Mouse (Mus musculus) CH12.LX (cell line): ENCODE data around the gene Slc9a3r2.

Source experiments
- BHLHE40 ChIP-seq: IDR thresholded peaks from 2 replicates; pipeline ENCODE4 v1.6.1; 2011; ENCODE audit warnings: mild to moderate bottlenecking, low read depth, low read length, improper control_type of control experiment
- CHD1 ChIP-seq: IDR thresholded peaks from 2 replicates; pipeline ENCODE4 v1.6.1; 2012; ENCODE audit warnings: low read depth, low read length, improper control_type of control experiment, inconsistent platforms
- CTCF ChIP-seq, 2 experiments: IDR thresholded peaks in 1 of 2; conservative IDR thresholded peaks in 1 of 2; 2 replicates each; pipeline ENCODE4 v1.5.1; 2011 to 2012; ENCODE audit warnings: low read depth in 2 of 2, low read length in 2 of 2, improper control_type of control experiment in 1 of 2, inconsistent platforms in 1 of 2, mild to moderate bottlenecking in 1 of 2, moderate library complexity in 1 of 2
- E2F4 ChIP-seq: IDR thresholded peaks from 2 replicates; pipeline ENCODE4 v1.6.1; 2011; ENCODE audit warnings: low read depth, low read length, improper control_type of control experiment; ENCODE audit not compliant: insufficient replicate concordance
- EP300 ChIP-seq: IDR thresholded peaks from 2 replicates; pipeline ENCODE4 v1.6.1; 2011; ENCODE audit warnings: low read length, improper control_type of control experiment
- MAFK ChIP-seq: IDR thresholded peaks from 2 replicates; pipeline ENCODE4 v1.6.1; 2011; ENCODE audit warnings: low read length, improper control_type of control experiment; ENCODE audit not compliant: insufficient replicate concordance
- MAZ ChIP-seq: IDR thresholded peaks from 2 replicates; pipeline ENCODE4 v1.6.1; 2012; ENCODE audit warnings: low read depth, mild to moderate bottlenecking, inconsistent platforms, low read length, improper control_type of control experiment, moderate library complexity
- NRF1 ChIP-seq: IDR thresholded peaks from 2 replicates; pipeline ENCODE4 v1.6.1; 2014; ENCODE audit warnings: low read depth, mild to moderate bottlenecking, inconsistent platforms, low read length, improper control_type of control experiment, moderate library complexity
- POLR2A ChIP-seq: IDR thresholded peaks from 2 replicates; pipeline ENCODE4 v1.6.1; 2011; ENCODE audit warnings: low read depth, mild to moderate bottlenecking, improper control_type of control experiment, low read length
- TCF12 ChIP-seq: IDR thresholded peaks from 2 replicates; pipeline ENCODE4 v1.6.1; 2014; ENCODE audit warnings: low read depth, mild to moderate bottlenecking, inconsistent platforms, low read length, improper control_type of control experiment
- UBTF ChIP-seq: IDR thresholded peaks from 2 replicates; pipeline ENCODE4 v1.6.1; 2012; ENCODE audit warnings: low read depth, mild to moderate bottlenecking, inconsistent platforms, low read length, improper control_type of control experiment, moderate library complexity
- USF2 ChIP-seq: conservative IDR thresholded peaks from 2 replicates; pipeline ENCODE4 v1.6.1; 2011; ENCODE audit warnings: low read depth, low read length, improper control_type of control experiment
- ZC3H11A ChIP-seq: IDR thresholded peaks from 2 replicates; pipeline ENCODE4 v1.6.1; 2012; ENCODE audit warnings: low read depth, mild to moderate bottlenecking, inconsistent platforms, low read length, improper control_type of control experiment
- ZMIZ1 ChIP-seq: IDR thresholded peaks from 2 replicates; pipeline ENCODE4 v1.6.1; 2012; ENCODE audit warnings: low read depth, mild to moderate bottlenecking, inconsistent platforms, low read length, improper control_type of control experiment

DNA sequence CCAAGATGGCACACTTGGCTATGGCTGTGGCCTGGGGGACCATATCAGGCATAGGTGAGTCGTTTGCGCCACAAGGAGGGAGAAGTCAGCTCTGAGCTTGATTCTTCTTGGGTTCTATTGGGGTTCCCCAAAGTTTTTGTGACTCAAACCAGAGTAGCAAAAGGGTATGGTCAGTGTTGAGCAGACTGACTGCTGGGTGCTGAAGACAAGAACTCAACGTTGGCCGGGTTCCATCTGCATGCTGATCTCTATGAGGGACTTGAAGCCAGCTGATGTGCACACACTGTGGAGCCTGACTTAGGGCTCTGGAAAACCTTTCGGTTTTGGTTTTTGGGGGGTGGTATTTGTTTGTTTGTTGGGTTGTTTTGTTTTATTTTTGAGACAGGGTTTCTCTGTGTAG is 14.4 kb downstream of the Slc9a3r2 start:
- no peak for TF ChIP-seq CTCF (conservative IDR thresholded peaks at IDR 0.05 in 1 of 2, IDR thresholded peaks at IDR 0.05 in 1 of 2; ENCODE audit: low read depth in 2 of 2, low read length in 2 of 2)
- TF ChIP-seq ZC3H11A = no peak
- TF ChIP-seq POLR2A = no peak
- TF ChIP-seq ZMIZ1 = no peak
- TF ChIP-seq EP300 = no peak
- no peak for TF ChIP-seq MAZ
- TF ChIP-seq NRF1 = no peak
- TF ChIP-seq CHD1 = no peak
- TF ChIP-seq BHLHE40 = no peak
- no peak for TF ChIP-seq E2F4
- no peak for TF ChIP-seq USF2
- no peak for TF ChIP-seq UBTF
- TF ChIP-seq TCF12 = no peak
- no peak for TF ChIP-seq MAFK
